Mouse (Mus musculus) lung, postnatal 0 days (tissue): ENCODE measurements around the gene Igf2r.

Experiments
- CTCF ChIP-seq: IDR thresholded peaks from 2 replicates; pipeline ENCODE4 v1.5.1; 2016; ENCODE audit warnings: antibody characterized with exemption, mild to moderate bottlenecking
- EP300 ChIP-seq: IDR thresholded peaks from 2 replicates; pipeline ENCODE4 v1.6.1; 2016; ENCODE audit warnings: antibody characterized with exemption, mild to moderate bottlenecking, control low read depth

DNA sequence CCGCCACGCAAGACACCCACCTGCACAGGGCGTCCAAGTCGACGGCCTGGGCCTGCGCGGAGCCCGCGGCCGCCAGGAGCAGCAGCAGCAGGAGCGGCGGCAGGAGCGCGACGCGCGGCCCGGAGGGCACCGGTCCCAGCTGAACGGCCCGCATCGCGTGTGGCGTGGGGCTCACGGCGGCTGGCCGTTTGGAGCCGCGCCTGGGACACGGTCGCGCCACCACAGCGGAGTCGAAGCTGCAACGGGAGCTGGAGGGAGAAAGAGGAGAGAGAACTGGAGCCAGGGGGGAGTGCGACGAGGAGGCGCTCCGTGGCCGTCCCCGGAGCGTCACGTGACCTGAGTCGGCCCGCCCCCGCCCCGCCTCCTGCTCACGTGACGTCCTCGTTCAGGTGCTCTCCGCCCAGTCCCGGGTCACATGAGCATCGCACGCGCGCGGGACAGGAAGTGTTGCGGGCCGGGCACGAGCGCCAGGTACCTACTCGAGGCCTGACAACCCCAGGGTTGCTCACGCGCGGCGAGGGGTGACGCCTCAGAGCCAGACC is at the start of gene Igf2r:
- no peak for TF ChIP-seq CTCF
- TF ChIP-seq EP300, result no peak
